Mouse (Mus musculus) liver, embryonic 14.5 days (tissue): ENCODE data around the gene Crip2.

Source experiments
- CTCF ChIP-seq: IDR thresholded peaks from 2 replicates; pipeline ENCODE4 v1.5.1; 2016; ENCODE audit warnings: antibody characterized with exemption, low read depth, control low read depth
- EP300 ChIP-seq: IDR thresholded peaks from 2 replicates; pipeline ENCODE4 v1.6.1; 2016; ENCODE audit warnings: antibody characterized with exemption, low read depth

DNA sequence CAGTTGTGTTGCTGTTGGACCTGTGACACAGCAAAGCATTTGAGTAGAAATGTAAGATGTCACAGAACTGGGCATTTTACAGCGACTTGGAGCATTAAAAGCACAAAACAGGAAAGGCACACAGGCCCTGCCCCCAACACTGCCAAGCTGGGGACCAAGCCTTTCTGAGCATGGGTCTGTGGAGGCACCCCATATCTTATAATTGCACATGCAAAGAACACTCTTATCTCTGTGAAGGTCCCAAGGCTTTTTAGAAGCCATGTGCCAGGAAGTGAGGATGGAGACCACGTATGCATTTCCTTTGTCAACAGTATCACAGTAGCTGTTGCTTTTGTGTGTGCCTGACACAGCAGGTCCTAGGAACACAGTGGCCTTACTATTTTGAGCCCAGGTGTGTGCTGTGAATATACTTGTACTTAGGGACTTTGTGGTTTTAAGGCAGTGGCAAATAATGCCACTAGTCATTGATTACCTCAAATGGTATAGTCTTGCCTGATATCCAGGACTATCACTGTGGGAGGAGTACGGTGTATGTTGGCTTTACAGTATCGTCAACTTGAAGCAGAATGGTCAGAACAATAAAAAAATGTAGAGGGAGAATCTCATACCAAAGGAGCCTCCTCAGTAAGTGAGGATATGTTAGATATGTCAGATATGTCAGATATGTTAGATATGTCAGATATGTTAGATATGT lies 32.5 kb upstream of the Crip2 start:
- no peak for TF ChIP-seq CTCF
- peak; percentile 93 for TF ChIP-seq EP300
